Mouse (Mus musculus) adrenal gland, postnatal 36 days (tissue): ENCODE measurements at regions not wholly inside any gene's neighbourhood (a gene's known extent, or its start where the extent isn't known, plus 50 kb on each side); places are given as distances from the start of the nearest gene placed in this dataset.

Experiments used
- DNase-seq, 2 experiments: peaks; one replicate each; pipeline ENCODE4 v3.0.0; 2021; ENCODE audit warnings: mixed read lengths in 1 of 2

GRCm38 (mm10) chr1:61587251-61587650 is 51.4 kb upstream of the Pard3b start:
- no peak for DNase-seq
